Mouse (Mus musculus) frontal cortex, postnatal 36 days (tissue): ENCODE results near the gene Btn2a2.

ENCODE experiments used
- DNase-seq, 2 experiments: peaks; one replicate each; pipeline ENCODE4 v3.0.0; 2022; ENCODE audit warnings: low spot score in 2 of 2

Gene Btn2a2

GRCm38 (mm10) chr13:23448758-23449157, 39.9 kb downstream of the Btn2a2 start:
- DNase-seq = no peak

GRCm38 (mm10) chr13:23446498-23446952, 42.1 kb downstream of the Btn2a2 start:
- peak; percentile 93 to 95 for DNase-seq

GRCm38 (mm10) chr13:23445561-23446320, 42.9 kb downstream of the Btn2a2 start:
- peak; percentile 96 to 98 for DNase-seq

- no peak for DNase-seq
Measured at GRCm38 (mm10) chr13:23445156-23445555, 43.5 kb downstream of the Btn2a2 start.

- no peak for DNase-seq
Measured at GRCm38 (mm10) chr13:23444451-23444850, 44.2 kb downstream of the Btn2a2 start.

GRCm38 (mm10) chr13:23439901-23440300, 48.8 kb downstream of the Btn2a2 start:
- DNase-seq = no peak

GRCm38 (mm10) chr13:23438521-23438920, 50.1 kb downstream of the Btn2a2 start:
- DNase-seq = no peak

GRCm38 (mm10) chr13:23437908-23438307, 50.7 kb downstream of the Btn2a2 start:
- peak; percentile 96 to 98 for DNase-seq

- DNase-seq = no peak
Measured at GRCm38 (mm10) chr13:23436861-23437822, 51.5 kb downstream of the Btn2a2 start.

GRCm38 (mm10) chr13:23436231-23436661, 52.4 kb downstream of the Btn2a2 start:
- peak in 1 of 2 experiments; percentile 76 for DNase-seq

- DNase-seq = no peak
Measured at GRCm38 (mm10) chr13:23435676-23436075, 53.0 kb downstream of the Btn2a2 start.

GRCm38 (mm10) chr13:23435241-23435640, 53.4 kb downstream of the Btn2a2 start:
- no peak for DNase-seq

GRCm38 (mm10) chr13:23434426-23434825, 54.2 kb downstream of the Btn2a2 start:
- no peak for DNase-seq

GRCm38 (mm10) chr13:23433801-23434200, 54.9 kb downstream of the Btn2a2 start:
- no peak for DNase-seq

- no peak for DNase-seq
Measured at GRCm38 (mm10) chr13:23433206-23433605, 55.5 kb downstream of the Btn2a2 start.

- DNase-seq = peak; percentile 95 to 98
Measured at GRCm38 (mm10) chr13:23432562-23433201, 56.0 kb downstream of the Btn2a2 start.

- DNase-seq = peak; percentile 86 to 92
Measured at GRCm38 (mm10) chr13:23431351-23431771, 57.3 kb downstream of the Btn2a2 start.

- DNase-seq = peak; percentile 76 to 85
Measured at GRCm38 (mm10) chr13:23430734-23431133, 57.9 kb downstream of the Btn2a2 start.

- no peak for DNase-seq
Measured at GRCm38 (mm10) chr13:23429771-23430380, 58.8 kb downstream of the Btn2a2 start.

GRCm38 (mm10) chr13:23428166-23428993, 60.3 kb downstream of the Btn2a2 start:
- DNase-seq = no peak
